Mouse (Mus musculus) urinary bladder, postnatal 14 days (tissue): ENCODE results near the gene Vmn2r124.
"Not testable (repeated sequence)": the region's sequence is repeated elsewhere in the genome, so short reads cannot be mapped to it uniquely, and the experiment has no call there.

Experiments used
- DNase-seq: peaks from one replicate; pipeline ENCODE4 v3.0.0; 2021; ENCODE audit warnings: low spot score

The Vmn2r124 gene

DNA sequence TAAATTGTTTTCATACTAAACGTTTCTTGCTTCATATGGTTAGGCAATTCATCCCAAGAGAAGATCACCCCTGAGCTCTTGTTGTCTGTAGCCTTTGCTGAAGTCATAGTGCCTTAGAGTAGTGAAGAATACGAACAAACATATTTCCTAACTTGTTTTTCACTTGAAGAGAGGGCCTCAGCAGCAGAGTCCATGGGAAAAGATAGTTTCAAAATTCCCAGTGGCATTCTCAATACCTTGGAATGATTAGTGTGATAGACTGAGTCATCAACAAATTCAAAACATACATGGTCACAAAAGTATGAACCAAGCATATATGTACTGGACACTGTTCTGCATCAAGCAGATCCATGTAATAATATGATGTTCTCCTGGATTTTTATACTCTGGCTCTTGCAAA lies at the start of gene Vmn2r124:
Vmn2r124 (plus strand) TSS at position 301 of the 400 bp plus-strand sequence.
- no peak for DNase-seq

DNA sequence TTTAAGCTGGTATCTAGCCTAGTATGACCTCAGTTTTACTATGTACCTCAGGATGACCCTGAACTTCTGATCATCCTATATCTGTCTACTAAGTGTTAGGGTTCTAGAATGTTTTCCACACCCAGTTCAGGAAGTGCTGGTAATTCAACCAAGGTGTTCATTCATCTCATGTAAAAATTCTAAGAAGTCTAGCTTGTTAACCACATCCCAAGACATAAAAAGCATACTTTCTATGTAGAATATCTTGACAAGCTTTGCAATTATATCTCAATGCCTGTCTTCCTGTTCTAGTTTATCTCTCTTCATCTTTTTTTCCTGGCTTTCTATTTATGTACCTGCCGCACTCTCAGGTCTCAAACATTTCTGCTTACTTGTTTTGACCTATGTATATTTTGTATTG lies 44.5 kb upstream of the Vmn2r124 start:
- DNase-seq = no peak

GRCm38 (mm10) chr17:18021433-18021832 lies 27.8 kb upstream of the Vmn2r124 start, which contains the start of gene Fpr-rs4:
Fpr-rs4 (plus strand) TSS chr17:18021733.
- DNase-seq = no peak

DNA sequence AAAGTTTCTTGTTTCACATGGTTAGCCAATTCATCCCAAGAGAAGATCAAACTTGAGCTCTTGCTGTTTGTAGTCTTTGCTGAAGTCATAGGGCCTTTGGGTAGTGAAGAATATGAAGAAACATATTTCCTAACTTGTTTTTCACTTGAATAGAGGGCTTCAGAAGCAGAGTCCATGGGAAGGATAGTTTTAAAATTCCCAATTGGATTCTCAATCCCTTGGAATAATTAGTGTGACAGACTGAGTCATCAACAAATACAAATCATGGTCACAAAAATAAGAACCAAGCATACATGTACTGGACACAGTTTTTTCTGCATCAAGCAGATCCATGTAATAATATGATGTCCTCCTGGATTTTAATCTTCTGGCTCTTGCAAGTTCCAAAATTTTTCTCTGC lies 35.5 kb downstream of the Vmn2r124 start, which contains the start of gene Vmn2r91:
Vmn2r91 (plus strand) TSS at position 301 of the 400 bp plus-strand sequence.
- DNase-seq = not testable (repeated sequence)

DNA sequence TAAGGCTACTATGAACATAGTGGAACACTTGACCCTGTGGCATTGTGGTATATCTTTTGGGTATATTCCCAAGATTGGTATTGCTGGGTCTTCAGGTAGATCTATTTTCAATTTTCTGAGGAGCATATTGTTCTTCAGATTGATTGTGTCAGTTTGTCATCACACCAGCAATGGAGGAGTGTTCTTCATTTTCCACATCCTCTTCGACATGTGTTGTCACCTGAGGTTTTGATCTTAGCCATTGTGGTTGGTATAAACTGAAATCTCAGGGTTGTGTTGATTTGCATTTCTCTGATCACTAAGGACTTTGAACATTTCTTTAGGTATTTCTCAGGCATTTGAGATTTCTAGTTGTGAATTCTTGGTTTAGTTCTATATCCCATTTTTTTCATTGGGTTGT lies 46.4 kb downstream of the Vmn2r124 start:
- not testable (repeated sequence) for DNase-seq

- not testable (repeated sequence) for DNase-seq
Observed at GRCm38 (mm10) chr17:18102265-18102664, 53.0 kb downstream of the Vmn2r124 start.
